ENCODE assay signal across 32 mouse cellular contexts in the genomic region with DNA sequence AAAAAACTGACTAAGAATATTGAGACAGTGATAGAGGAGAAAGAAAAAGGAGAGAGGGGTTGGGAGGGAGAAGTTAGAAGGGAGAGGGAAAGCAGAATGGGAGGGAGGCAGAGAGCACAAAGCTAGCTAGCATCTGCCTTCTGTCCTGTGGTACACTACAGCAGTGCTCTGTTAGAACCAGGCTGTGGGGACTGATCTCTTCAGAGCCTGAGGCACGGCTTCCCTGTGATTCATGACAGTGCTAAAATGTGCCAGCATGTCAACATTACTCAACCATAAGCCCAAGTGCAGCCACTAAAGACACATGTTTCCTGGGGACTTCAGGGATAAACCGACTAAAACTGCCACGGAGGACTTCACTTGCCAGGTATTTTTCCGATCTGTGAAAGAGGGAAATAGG.
DNase-seq lines count a peak whose midpoint lies in the region; ATAC-seq and TF ChIP-seq lines count a peak whose summit lies in the region.
"Had no signal": no experiment of that assay in that cellular context is flagged by ENCODE, and none has a peak within 500 bp of the region (broad histone marks: within the 10 kb centered on the region; RNA-seq: fewer than 3 reads in every experiment).

No protein-coding gene starts in this region.

- no peaks in the 10 kb centered on the region for H3K36me3 ChIP-seq in neural tube, embryonic 14.5 days (ENCODE audit: control insufficient read depth, insufficient read depth, low read length)
- H3K36me3 ChIP-seq: hindbrain, embryonic 12.5 days; intestine, embryonic 15.5 days; liver, embryonic 12.5 days; midbrain, embryonic 12.5 days; neural tube, embryonic 13.5 days had no signal

- 71% methylated on average over 4 of the region's 4 CpGs for WGBS in neural tube, embryonic 14.5 days

- no peak overlapping the region for H3K9ac ChIP-seq in neural tube, embryonic 14.5 days (replicated peaks; ENCODE audit: low read depth, low read length)
- H3K9ac ChIP-seq: hindbrain, embryonic 12.5 days; intestine, embryonic 15.5 days; liver, embryonic 12.5 days; liver, postnatal 0 days; midbrain, embryonic 12.5 days; neural tube, embryonic 13.5 days had no signal

- H3K9me3 ChIP-seq in neural tube, embryonic 14.5 days (ENCODE audit: control insufficient read depth, low read length) = no peaks in the 10 kb centered on the region
- H3K9me3 ChIP-seq: hindbrain, embryonic 12.5 days; intestine, embryonic 15.5 days; liver, embryonic 12.5 days; midbrain, embryonic 12.5 days; neural tube, embryonic 13.5 days had no signal

- ATAC-seq in neural tube, embryonic 14.5 days (ENCODE audit: low read depth) = peak; percentile 58; the same call in 1 of the 2 replicates
- ATAC-seq: activated CD4-positive, CD25-positive, alpha-beta regulatory T cell, adult 4 months; forebrain, embryonic 14.5 days; hindbrain, postnatal 0 days; intestine, embryonic 15.5 days; liver, embryonic 12.5 days; liver, postnatal 0 days had no signal

- H3K4me1 ChIP-seq in neural tube, embryonic 14.5 days (ENCODE audit: control insufficient read depth, insufficient read depth, low read length) = no peaks in the 10 kb centered on the region
- H3K4me1 ChIP-seq: hindbrain, embryonic 12.5 days; intestine, embryonic 15.5 days; liver, embryonic 12.5 days; megakaryocyte, embryonic 14.5 days; midbrain, embryonic 12.5 days; neural tube, embryonic 13.5 days had no signal

- no peak overlapping the region for H3K4me2 ChIP-seq in neural tube, embryonic 14.5 days (ENCODE audit: low read depth, low read length)
- H3K4me2 ChIP-seq: heart, embryonic 11.5 days; hindbrain, embryonic 12.5 days; intestine, embryonic 15.5 days; liver, embryonic 12.5 days; midbrain, embryonic 12.5 days; neural tube, embryonic 13.5 days had no signal

- H3K27ac ChIP-seq in layer of hippocampus, adult 2 months = peak overlapping the region; percentile 36; the same call in 1 of the 2 replicates
- no peak overlapping the region for H3K27ac ChIP-seq in neural tube, embryonic 14.5 days (ENCODE audit: low read depth, low read length)
- H3K27ac ChIP-seq: hindbrain, embryonic 12.5 days; hindbrain, postnatal 0 days; intestine, embryonic 15.5 days; liver, embryonic 12.5 days; midbrain, embryonic 12.5 days; neural tube, embryonic 13.5 days had no signal

- no peak for DNase-seq in layer of hippocampus, adult 2 months (ENCODE audit: low spot score in 2 of 2)
- DNase-seq in layer of hippocampus, postnatal 36 days = no peak
- DNase-seq in neural tube, embryonic 10.5 days (ENCODE audit: extremely low spot score, low spot score) = no peak
- peak; percentile 69 for DNase-seq in brain, adult 2 months (ENCODE audit: low read depth, low spot score)
- DNase-seq in right cerebral cortex, postnatal 25 days = peak; percentile 49
- DNase-seq in adrenal gland, postnatal 4 days (ENCODE audit: low spot score in 2 of 2) = no peak
- DNase-seq: adrenal gland, adult 2 months; adrenal gland, postnatal 36 days; B cell, adult 2 months; cerebellum, adult 8-10 months; cerebellum, postnatal 25 days; gastrocnemius, postnatal 36 days; heart, adult 18-20 months; heart, postnatal 36 days; kidney, adult 2 months; kidney, postnatal 36 days; liver, postnatal 0 days; lung, postnatal 36 days; spleen, adult 18-20 months; thymus, postnatal 25 days had no signal

- H3K27me3 ChIP-seq in neural tube, embryonic 14.5 days (ENCODE audit: control insufficient read depth, insufficient read depth, low read length) = no peaks in the 10 kb centered on the region
- H3K27me3 ChIP-seq: hindbrain, embryonic 12.5 days; intestine, embryonic 15.5 days; liver, embryonic 12.5 days; megakaryocyte, embryonic 14.5 days; midbrain, embryonic 12.5 days; neural tube, embryonic 13.5 days had no signal

- H3K4me3 ChIP-seq in layer of hippocampus, adult 2 months = no peak overlapping the region
- no peak overlapping the region for H3K4me3 ChIP-seq in neural tube, embryonic 14.5 days (ENCODE audit: low read depth, low read length)
- H3K4me3 ChIP-seq: hindbrain, embryonic 12.5 days; intestine, embryonic 15.5 days; liver, embryonic 12.5 days; megakaryocyte, embryonic 14.5 days; midbrain, embryonic 12.5 days; myocyte; neural tube, embryonic 13.5 days had no signal

- no peak for TF ChIP-seq CTCF in layer of hippocampus, adult 2 months (conservative IDR thresholded peaks at IDR 0.05)

Comparison
In these comparisons a context has a peak if more than half of its experiments do, and no peak if none do; other contexts are left out.
1. DNase-seq: peak in brain, adult 2 months (single experiment) and right cerebral cortex, postnatal 25 days (single experiment); none in layer of hippocampus, adult 2 months (0 of 2), layer of hippocampus, postnatal 36 days (0 of 2), neural tube, embryonic 10.5 days (single experiment) and adrenal gland, postnatal 4 days (0 of 2).